Mouse (Mus musculus): Measurements from ENCODE around the gene Tbc1d17. TPM values are rescaled to one million over a fixed set of nuclear protein-coding genes. Genes with fewer than 3 reads are reported as not detected.

Tbc1d17 gene
- total RNA-seq, 2 experiments from 2014 or later, result 61.9 to 73.1 TPM

DNA sequence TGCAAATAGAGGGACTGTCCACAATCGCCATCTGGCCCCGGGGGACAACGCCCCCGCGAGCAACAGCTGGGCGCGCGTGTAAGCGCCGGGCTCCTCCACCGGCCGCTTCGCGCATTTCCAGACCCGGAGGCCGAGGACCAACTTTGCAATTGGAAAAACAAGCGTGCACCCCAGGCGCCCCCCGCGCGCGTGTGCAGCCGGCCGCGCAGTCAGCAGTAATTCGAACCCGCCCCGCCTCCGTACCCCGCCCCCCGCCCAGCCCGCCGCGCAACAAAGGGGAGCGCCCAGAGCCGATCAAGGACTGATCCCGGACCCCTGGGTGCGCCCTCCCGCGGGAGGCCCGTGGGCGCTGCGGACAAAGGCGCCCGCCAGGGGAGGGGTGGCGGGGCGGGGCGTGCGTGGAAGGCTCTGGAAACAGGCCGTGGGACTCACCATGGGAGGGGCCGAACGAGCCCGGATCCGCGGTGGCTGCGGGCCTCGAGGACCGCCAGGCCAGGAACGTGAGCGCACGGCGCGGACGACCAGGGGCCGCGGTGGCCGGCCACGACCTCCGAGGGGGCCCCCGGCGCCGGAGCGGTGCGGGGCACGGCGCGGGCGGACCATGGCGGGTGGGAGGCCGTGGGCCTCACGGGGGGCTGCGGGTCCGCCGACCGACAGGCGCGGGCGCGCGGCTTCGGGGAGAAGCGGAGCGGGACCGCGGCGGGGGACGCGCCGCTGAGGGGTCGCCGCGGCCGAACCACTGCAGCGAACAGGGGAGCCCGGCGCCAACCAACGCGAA lies 20.2 kb upstream of the Tbc1d17 start:
- DNase-seq, result peak; percentile 82

DNA sequence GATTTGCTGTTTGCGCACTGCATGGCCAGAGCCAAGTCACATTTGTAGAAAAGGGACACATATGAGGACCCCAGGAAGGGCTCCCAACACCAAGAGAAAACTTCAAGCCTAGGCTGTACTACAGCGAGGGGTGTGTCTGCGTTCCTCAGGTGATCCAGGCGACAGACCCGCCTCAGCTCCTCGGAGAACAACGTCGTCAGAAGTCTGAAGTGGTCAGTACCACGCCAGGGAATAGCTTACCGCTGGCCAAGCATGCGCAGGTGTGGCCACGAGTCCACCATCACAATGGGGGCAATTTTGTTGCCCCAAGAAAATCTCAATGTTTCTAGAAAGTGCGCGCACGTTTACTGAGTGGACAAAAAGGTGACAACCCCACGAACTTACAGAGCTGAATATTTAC lies 19.6 kb upstream of the Tbc1d17 start:
- no peak for DNase-seq

GRCm38 (mm10) chr7:44867802-44868201 lies 18.9 kb upstream of the Tbc1d17 start:
- no peak for DNase-seq

DNA sequence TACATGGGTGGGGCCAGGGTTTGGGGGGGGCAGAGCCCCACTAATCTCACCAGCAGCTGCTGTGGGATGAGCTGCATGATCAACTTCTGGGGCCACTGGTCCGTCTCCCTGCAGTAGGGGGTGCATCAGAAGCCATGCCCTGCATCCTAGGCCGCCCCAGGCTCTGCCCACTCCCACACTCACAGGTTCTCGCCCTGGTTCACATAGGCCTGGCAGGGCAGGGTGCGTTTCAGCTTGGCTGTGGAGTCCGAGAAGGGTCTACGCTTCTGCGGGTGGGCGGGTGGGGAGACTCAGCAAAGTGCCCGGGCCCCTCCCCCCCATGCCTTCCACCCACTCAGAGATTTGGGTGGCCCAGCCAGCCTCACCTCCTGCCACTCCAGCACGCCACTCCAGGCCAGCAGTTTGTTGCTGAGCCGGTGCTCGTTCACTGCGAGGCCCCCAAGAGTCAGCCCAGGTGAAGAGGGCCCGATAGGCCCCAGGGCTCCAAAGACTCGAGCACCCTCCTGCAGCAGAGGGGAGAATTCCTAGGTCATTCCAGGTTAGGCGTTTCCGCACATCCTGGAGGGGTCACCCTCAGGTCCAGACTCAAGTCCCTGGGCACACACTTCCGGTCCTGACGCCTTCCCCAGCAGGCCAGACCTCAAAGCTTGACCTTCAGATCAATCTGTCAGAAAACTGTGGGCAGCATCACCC lies 18.3 kb upstream of the Tbc1d17 start:
- no peak for DNase-seq

GRCm38 (mm10) chr7:44866276-44867009 lies 17.6 kb upstream of the Tbc1d17 start:
- DNase-seq, result peak; percentile 90

DNA sequence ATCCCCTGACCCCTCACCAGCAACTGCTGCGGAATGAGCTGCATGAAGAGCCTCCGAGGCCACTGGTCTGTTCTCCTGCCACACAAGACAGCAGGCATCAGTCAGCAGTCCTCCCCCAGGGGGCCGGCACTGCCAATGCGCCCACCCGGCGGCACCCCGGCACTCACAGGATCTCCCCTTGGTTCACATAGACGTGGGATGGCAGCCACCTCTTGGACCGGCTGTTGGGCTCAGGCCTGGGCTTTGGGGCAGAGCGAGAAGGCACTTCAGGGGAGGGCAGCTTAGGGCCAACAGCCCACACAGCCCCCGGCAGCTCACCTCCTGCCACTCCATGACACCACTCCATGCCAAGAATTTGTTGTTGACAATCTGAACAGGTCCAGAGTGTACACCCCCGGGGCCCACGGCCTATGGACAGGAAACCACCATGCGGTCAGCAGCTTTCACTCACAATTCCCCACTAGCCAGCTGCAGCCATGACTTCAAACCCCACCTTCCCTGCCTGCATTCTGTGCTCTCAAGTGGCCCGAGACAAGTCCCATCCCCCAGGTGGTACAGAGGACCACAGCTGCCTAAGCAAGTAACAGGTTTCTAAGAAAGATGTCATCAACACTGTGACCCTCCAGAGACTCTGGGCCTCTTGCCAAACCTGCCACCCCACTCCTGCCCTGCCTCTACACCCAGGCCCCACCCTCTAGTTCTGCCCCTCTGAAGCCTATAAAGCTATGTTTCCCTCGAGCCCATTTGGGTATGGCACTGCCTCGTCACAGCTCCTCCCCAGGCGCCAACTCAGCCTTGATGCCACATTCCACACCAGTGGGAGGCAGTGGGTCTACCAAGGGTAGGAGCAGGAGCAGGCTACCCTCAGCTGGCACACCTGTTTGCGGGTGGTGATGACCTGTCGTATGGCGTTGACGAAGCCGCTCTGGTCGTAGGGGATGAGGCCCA lies 16.0 kb upstream of the Tbc1d17 start:
- DNase-seq, result peak; percentile 51

DNA sequence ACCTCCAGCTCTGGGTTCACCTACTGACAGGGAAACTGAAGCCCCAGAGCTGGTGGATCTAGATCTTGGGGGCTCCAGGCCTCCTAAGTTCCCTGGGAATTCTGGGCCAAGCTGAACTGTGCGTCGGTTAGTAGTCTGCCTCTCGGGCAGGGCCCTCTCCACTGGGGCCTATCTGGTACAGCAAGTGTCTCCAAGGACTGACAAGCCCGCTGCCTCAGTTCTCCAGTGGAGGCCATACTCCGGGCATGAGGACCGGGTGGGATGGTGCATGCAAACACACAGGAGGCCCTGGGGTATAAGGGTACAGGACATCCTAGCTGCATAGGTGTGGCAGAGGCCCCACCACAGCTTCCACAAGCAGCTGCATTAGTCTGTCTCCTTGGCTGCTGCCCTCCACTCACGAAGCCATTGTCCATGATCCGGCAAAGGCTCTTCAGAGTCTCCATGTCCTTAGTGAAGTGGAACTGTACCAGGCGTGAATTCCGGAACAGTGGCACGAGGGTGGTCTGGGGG lies 15.2 kb upstream of the Tbc1d17 start:
- DNase-seq, result no peak

GRCm38 (mm10) chr7:44863210-44863609 lies 14.3 kb upstream of the Tbc1d17 start:
- DNase-seq, result no peak

- no peak for DNase-seq
Measured at GRCm38 (mm10) chr7:44862434-44862833, 13.6 kb upstream of the Tbc1d17 start.

- no peak for DNase-seq
Measured at GRCm38 (mm10) chr7:44861429-44861816, 12.5 kb upstream of the Tbc1d17 start.

DNA sequence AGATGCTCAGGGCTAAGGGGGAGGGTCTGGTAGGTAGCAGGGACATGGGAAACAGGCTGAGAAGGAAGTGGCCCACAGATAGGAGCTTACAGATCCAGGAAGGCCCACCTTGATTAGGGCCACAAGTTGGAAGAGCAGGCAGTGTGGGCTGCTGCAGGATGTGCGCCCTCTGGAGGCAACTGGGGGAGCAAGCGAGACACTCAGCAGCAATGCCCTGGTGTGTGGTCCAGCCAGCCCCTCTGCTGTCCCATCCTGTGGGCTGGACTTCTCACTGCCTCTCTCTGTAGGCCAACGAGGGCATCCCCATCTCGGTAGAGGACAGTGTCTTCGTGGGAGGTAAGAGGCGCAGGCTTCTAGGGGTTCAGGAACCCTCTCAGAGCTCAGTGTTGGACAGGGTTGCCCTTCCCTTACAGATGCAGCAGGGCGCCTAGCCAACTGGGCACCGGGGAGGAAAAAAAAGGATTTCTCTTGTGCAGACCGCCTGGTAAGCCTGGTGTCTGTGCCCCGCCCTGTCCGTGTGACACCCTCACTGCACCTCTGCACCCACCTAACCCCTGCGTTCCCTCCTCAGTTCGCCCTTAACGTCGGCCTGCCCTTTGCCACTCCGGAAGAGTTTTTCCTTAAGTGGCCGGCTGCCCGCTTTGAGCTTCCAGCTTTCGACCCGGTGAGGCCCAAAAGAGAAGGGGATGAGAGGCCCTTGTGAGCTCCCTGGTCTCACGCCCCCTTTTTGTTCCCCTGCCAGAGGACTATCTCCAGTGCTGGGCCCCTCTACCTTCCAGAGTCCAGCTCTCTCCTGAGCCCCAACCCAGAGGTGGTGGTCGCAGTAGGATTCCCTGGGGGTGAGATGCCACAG lies 11.9 kb upstream of the Tbc1d17 start:
- peak; percentile 84 for DNase-seq

DNA sequence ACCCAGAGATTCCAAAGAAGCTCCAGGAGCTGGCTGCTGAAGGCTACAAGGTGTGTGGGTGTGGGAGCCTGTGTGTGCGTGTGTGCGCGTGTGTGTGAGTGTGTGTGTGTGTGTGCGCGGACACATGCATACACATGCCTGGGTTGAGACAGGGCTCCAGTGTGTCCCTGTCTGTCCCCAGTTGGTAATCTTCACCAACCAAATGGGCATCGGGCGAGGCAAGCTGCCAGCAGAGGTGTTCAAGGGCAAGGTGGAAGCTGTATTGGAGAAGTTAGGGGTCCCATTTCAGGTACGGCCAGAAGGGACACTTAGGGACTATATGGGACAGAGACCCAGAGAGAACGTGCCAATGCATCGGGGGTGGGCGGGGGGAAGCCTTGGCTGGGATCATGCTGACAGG lies 11.0 kb upstream of the Tbc1d17 start:
- DNase-seq, result no peak

DNA sequence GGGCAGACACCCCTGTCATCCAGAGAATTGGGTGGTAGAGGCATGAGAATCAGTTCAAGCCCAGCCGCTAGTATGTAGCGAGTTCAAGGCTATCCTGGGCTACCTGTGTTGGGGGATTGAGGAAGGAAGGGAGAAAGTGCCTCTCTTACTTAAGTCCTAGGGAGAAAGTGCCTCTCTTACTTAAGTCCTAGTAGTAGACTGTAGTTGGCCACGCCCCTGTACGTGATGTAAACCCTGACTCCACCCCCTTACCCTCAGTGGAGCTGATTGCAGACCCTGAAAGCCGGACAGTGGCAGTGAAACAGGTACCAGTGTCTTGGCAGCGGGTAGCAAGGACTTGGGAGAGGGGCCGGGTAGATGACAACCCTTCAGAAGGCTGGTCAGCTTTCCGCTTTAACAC lies 9.0 kb upstream of the Tbc1d17 start:
- DNase-seq, result peak; percentile 59

GRCm38 (mm10) chr7:44857042-44857552 lies 8.2 kb upstream of the Tbc1d17 start, which contains the start of gene Pnkp:
TSS of gene Pnkp (plus strand) at chr7:44857139.
- DNase-seq, result peak; percentile 90

DNA sequence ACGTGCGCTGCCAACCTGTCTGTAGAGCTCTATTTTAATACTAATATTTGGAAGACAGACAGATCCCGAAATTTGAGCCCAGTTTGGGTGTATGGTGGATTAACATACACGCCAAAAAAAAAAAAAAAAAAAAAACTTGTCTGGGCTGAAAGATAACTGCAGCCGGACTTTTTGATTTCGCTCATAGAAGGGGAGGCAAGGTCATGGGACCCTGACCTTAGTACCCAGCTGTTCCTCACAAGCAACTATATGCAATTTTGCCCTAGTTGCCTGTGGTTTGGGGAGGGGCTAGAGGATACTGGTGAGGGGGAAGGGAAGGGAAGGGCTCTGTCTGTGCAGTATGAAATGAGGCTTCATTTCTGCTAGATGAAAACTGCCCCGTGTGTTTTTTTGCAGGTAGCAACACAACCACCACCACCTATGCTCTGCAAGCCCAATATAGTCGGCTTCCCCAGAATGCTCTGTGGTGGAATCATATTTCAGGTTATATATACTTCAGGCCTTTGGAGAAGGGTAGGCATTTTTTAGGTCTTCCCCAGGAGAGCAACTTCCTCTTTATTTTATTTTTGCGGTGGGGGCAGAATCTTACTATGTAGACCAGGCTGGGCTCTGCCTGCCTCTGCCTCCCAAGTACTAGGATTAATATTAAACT lies 7.5 kb upstream of the Tbc1d17 start:
- DNase-seq, result no peak

GRCm38 (mm10) chr7:44855036-44855435 lies 6.2 kb upstream of the Tbc1d17 start:
- no peak for DNase-seq

DNA sequence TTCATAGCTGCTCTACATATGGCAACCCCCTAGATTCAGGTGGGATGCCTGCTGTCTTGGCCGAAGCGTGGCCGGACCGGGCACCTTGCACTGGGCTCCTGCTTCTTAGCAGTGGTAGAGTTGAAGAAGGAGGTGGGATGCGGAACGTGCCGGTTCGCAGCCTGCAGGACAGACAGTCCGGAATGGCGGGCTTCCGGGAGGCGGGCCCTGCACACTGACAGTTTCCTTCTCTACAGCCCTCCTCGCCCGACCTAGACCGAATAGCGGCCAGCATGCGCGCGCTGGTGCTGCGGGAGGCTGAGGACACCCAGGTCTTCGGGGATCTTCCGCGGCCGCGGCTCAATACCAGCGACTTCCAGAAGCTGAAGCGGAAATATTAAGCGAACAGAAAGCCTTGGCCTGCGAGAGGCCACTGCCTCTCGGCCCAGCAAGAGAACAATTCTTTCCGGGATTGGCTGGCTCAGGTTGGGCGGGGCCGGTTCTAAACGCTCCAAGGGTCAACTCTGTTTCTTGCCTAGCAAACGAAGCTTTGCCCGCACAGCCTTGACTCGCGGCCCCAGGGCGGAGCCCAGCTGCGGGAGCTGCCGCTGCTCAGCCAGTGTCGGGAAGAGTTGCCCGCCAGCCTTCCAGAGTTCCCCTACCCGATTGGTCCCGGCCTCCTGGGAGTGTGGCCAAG lies 5.6 kb upstream of the Tbc1d17 start:
- DNase-seq, result peak; percentile 95

GRCm38 (mm10) chr7:44853596-44854355 lies 4.9 kb upstream of the Tbc1d17 start:
- peak; percentile 53 for DNase-seq
